Mouse (Mus musculus) CD4-positive helper T cell, adult 2 months (primary cell): Measurements from ENCODE around the gene Ppp1r35.

Experiments
- DNase-seq: peaks from one replicate; pipeline ENCODE4 v3.0.0-alpha.2; 2012; ENCODE audit warnings: low read depth, missing footprints, low spot score

The Ppp1r35 gene

GRCm38 (mm10) chr5:137751221-137751887 lies 27.3 kb upstream of the Ppp1r35 start:
- no peak for DNase-seq

DNA sequence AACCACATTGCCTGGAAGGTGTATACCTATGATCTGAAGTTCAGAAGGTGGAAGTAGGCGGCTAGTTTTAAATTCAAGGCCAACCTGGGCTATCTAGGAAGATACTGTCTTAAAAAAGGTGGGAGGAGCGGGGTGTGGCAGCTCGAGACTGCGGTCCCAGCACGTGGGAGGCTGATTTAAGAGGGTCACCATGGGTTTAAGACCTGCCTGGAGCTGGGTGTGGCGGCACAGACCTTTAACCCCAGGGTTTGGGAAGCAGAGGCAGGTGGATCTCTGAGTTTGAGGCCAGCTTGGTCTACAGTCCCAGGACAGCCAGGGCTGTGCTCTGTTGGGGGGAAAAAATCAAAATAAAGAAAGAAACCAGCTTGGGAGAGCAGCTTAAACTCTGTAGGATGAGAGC lies 26.7 kb upstream of the Ppp1r35 start:
- no peak for DNase-seq

DNA sequence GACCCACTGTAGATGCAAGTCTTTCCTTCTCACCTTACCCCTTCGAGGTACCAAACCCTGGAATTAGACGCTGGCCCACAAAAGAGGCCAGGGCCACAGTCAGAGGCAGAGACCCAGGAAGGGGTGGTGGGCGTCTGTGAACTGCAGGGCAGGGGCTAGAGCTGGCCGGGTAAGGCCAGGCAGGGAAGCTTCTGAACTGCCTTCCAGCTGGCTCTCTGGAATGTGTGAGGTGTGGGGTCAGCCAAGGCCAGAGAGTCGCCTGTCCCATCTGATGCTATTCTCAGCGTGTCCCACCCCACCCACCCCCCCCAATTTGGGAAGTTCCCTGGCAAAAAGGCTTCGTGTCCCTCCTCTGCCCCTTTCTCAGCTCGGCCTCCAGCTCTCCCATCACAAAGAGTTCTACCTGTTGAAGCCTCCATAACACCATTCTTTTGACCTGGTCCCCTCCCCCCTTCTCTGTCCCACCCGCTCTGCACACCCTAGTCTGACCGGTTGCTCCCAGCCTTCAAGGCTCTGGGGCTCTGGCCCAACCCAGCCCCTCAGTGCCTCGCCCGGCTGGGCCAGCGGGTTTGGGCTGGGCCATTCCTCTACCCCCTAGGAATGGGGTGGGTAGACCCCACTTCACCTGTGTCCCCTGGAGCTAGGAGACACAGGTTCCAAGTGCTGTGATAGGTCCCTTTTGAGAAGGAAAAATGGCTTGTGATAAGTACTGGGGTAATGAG lies 25.4 kb upstream of the Ppp1r35 start:
- no peak for DNase-seq

- no peak for DNase-seq
Measured at GRCm38 (mm10) chr5:137755425-137755824, 23.2 kb upstream of the Ppp1r35 start.

DNA sequence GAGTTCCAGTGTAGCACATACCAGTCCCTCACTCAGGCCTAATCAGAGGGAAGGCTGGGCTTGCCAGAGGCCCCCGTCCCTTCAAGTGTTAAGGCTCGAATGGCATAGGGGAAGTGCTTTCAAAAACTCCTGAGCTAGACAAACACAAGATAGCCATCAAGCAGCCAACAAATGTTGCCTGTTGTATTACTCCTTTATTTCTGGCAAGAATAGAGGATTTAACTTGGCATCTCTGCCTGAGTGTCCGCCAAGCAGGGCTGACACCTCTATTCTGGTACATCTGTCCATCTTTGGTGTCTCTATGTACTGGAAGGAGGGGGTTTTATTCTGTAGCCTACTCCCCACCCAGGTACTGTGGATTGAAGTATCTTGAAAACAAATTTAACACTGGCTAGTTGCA lies 22.5 kb upstream of the Ppp1r35 start:
- no peak for DNase-seq

GRCm38 (mm10) chr5:137756882-137757661 lies 21.6 kb upstream of the Ppp1r35 start:
- peak; percentile 83 for DNase-seq

DNA sequence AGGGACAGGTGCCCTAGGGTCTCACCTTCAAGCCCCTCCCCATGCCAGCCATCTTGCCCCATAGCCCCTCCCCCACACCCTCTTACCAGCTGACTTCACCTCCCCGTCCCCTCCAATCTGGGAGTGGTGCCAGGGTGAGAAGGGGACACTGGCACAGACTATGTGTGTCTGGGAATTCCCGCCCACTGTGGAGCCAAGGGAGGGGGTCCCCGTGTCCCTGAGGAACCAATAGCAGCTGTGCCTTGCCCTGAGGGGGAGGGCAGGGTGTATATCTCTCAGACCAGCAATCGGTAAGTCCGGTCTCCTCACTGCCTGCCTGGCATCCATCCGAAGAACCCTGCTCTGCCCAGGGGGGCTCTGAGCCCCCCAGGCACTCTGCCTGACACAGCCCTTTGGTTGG lies 20.8 kb upstream of the Ppp1r35 start:
- no peak for DNase-seq

- no peak for DNase-seq
Measured at GRCm38 (mm10) chr5:137758921-137759534, 19.6 kb upstream of the Ppp1r35 start.

DNA sequence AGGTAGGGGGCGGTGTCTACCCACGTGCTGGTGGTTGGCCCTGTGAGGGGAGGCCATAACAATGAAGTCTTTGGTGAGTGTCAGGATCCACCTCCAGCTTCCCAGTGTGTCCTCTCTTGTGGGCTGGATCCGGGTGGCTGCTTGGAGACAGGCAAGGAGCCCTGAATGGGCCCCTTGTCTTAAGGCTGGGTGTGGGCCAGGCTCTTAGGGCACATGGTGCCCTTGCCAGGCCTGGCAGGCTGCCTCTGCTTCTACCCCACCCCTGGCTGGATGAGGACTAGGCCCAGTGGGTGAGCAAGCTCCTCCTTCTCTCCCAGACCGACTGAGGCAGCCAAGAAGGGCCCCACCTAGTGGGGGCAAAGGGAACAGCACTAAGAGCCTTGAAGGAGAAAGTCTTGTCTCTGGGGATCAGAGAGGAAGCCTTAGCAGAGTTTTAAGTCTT lies 18.7 kb upstream of the Ppp1r35 start:
- DNase-seq = peak; percentile 87

DNA sequence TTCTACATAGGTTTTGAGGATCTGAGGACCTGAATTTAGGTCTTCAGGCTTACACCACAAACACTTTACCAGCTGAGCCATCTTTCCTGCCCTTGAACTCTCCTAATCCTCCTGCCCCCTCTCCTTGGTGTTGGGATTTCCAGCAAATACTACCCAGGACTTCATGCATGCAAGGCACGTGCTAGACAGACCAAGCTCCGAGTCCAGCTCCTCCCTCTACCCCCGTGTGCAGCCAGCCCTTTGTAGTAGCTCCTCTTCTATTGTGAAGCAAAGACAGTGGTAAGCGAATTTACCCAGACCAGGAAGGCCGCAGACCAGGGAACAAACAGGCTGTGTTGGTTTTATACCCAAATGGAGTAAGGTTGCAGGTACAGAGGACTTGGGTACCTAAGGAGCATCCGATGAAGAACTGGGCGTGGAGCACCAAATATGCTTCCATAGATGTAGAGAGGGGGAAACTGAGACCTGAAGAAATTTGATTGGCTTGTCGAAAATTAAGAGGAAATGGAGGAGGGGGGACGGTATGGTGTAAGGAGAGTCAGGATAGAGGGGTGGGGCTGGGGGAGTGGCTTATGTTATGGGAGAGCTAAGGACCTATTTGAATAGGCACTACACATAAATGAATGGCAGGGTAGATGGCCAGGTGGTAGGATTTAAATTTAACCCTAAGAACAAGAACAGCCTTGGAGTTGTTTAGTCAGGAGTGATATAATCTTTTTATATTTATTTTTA lies 13.9 kb upstream of the Ppp1r35 start:
- DNase-seq = no peak

DNA sequence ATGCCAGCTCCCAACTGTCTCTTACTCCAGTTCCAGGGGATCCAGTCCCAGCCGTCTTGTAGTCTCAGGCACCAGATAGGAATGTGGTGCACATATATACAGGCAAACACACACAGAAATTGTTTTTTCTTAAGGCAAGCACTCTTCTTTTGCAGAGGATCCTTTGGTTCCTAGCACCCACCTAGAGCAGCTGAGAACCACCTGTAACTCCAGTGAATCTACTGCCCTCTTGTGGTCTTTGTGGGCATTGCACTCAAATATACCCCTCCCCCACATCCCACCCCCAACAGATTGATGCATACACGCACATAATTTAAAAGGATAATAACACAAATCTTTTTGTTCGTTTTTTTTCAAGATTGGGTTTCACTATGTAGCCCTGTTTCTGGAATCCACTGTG lies 12.4 kb upstream of the Ppp1r35 start:
- peak; percentile 67 for DNase-seq

GRCm38 (mm10) chr5:137768475-137768874 lies 10.2 kb upstream of the Ppp1r35 start:
- no peak for DNase-seq

- DNase-seq = peak; percentile 71
Measured at GRCm38 (mm10) chr5:137770709-137771108, 7.9 kb upstream of the Ppp1r35 start.

DNA sequence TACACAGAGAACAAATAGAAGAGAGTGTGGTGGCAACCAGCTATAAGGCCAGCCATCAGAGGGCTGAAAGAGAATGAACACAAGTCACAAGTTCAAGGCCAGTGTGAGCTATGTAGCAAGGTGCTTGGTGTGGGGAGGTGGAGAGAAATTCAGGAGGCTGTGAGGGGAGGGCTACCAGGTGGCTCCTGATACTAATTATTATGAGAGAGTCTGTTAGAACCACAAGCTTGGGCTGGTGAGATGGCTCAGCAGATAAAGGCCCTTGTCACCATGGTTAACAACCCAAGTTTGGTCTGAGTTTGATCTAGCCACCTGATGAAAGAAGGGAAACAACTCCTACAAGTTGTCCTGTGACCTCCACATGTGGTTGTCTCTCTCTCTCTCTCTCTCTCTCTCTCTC lies 5.9 kb upstream of the Ppp1r35 start:
- DNase-seq = no peak

DNA sequence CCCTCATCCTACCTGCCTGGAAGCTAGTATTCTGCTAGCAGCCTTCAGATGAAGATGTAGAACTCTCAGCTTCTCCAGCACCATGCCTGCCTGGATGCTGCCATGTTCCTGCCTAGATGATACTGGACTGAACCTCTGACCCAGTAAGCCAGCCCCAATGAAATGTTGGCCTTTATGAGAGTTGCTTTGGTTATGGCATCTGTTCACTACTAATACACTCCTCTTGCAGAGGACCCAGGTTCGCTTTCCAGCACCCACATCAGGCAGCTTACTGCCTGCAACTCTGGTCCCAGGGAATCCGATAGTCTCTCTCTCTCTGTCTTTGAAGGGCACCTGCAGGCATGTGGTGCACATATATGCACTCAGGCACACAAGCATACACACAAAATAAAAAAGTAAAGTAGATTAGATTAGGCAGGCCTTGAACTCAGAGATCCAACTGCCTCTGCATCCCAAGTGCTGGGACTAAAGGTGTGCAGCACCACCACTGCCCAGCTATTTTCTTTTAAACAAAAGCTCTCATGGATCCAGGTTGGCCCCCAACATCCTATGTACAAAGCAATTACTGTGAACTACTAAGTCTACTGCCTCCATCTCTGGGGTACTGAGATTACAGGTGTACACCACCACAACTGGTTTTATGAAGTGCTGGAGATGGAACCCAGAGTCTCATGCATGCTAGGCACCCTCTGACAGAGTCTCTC lies 2.9 kb upstream of the Ppp1r35 start:
- no peak for DNase-seq

DNA sequence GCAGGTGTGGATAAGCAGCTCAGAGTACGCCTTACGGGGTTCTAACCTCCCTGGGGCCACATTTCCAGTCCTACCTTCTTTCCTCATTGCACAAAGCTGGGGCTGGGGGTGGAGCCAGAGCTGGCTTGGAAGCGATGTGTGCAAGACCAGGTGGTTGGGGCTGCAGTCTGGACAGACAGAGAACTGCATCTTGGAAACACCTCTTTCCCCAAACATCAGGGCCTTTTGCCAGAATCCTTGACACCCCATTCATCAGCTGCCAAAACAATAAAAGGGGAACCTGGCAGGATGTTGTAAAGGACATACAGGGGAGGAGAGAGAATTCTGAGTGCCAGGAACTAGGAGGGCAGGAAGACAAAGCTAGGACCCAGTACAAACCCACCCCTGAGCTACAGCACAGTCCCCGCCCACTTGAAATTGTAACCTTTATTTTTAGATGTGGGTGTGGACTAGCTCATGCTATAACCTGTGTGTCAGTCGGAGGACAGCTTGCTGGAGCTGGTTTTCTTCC lies 2.2 kb upstream of the Ppp1r35 start:
- no peak for DNase-seq

DNA sequence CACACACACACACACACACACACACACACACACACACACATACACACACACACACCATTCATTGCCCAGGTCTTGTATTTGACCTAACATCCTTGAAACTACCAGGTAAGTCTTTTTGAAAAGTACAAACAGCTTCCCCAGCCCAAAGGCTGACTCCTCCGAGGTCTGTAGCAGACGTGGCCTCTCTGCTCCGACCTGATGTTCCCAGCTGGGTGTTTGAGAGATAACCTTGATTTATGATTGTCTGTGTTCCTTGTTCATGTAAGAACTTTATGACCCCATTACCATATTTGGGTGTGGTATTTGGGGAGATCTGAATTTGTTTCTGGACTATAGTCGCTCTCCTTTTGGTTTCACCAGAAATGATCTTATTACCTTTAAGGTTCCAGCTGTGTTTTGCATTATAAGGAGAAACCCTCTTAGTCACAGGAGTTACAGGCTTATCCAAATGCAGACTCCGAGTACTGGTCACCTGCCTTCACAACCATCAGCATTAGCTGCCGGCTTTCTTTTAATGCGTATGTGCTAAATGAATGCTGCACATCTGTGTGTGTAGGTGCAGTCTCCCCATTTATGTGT lies 1.3 kb upstream of the Ppp1r35 start:
- DNase-seq = no peak

- peak; percentile 64 for DNase-seq
Measured at GRCm38 (mm10) chr5:137779053-137779933, 644 bp downstream of the Ppp1r35 start.

DNA sequence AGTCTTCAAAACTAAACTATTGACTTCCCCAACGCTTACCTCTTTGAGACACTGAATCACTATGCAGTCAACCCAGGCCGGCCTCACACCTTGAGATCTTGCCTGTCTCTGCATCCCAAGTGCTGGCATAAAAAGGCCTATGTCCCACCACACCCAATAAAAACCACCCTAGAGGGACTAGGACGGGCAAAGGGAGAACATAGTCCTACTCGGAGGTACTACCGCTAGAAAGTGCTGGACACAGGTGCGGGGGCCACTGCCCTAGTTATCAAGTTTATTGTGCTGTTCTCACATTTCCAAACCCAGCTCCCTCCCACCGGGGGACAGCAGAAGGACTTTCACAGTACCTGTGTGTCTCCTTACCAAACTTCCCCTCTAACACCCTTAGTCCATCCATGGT lies 3.0 kb downstream of the Ppp1r35 start:
- no peak for DNase-seq
